Mouse (Mus musculus) heart, postnatal 36 days (tissue): Measurements from ENCODE around the gene 4930590J08Rik. TPM values are rescaled to one million over a fixed set of nuclear protein-coding genes. Genes with fewer than 3 reads are reported as not detected.
A peak's percentile ranks its signal among the peaks of the same experiment; 100 is the strongest.
"Not testable (repeated sequence)": the region's sequence is repeated elsewhere in the genome, so short reads cannot be mapped to it uniquely, and the experiment has no call there.

Source experiments
- DNase-seq, 2 experiments: peaks; one replicate each; pipeline ENCODE4 v3.0.0; 2021 to 2022
- intact Hi-C: fragments of 180-260 bp; cut with DNase I; formaldehyde crosslinking; loops from one replicate; pipeline ENCODE4 v1.15.1; 2025
- total RNA-seq, 2 experiments: library from RNA; stranded (reverse); gene quantifications; 2 replicates each; pipeline ENCODE4 v1.2.3; 2021

The 4930590J08Rik gene
- total RNA-seq, result under 1 TPM; 0.27 to 0.50 TPM

DNA sequence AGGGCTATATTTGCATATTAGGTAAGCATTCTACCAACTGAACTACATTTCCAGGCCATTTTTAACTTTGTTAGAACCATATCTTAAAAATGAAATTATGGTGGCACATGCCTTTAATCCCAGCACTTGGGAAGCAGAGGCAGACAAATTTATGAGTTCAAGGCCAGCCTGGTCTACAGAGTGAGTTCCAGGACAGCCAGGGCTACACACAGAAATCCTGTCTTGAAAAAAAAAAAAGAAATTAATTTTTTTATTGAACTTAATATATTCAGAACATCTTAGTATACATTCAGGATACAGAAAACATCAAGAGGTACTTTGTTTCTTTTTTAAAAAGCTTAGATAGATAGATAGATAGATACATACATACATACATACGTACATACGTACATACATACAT lies at the start of gene 4930590J08Rik:
Gene 4930590J08Rik (plus strand): TSS at position 301 of the 400 bp plus-strand sequence.
- intact Hi-C loops, result loop anchor here (5.0 kb wide), 2 partner anchors 55 to 90 kb away; no protein-coding TSS in a partner anchor
- DNase-seq, result not testable (repeated sequence)

DNA sequence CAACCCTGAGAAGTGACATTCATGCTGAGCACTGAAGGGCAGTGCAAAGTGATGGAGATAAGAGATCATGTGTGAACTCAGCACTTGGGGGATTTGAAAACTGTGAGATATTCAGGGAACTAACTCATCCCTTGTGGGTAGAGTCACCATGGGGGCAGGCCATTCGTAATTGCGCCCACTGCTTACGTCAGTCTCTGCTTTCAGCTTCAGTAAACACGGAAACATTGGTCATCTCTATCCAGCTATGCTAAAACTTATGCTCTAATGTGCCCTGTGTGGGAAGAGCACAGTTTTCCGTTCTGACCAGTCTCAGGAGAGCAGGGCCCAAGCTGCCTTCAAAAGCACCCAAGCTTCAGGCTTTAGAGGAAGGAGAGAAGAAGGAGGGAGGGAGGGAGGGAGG lies 44.3 kb upstream of the 4930590J08Rik start:
- intact Hi-C loops, result no loop called here
- DNase-seq, result no peak

DNA sequence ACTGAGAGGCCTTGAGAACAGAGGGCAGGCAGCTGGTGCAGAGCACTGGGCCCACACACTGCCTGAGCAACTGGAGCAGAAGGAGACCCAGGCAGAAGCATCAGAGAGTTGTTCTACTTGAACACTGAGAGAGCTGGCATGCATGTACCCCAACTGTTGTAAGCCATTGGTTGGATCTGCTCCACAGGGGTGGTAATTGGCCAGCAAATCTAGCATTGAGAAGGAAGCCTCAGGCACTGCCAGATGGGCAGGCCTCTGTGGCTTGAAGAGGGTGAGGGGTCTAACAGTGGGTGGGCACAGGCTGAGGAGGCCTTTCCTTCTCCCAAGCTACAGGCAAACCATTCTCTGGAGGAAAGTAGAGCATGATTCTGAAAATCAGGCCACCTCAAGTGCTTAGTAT lies 39.8 kb upstream of the 4930590J08Rik start:
- intact Hi-C loops, result no loop called here
- DNase-seq, result no peak

DNA sequence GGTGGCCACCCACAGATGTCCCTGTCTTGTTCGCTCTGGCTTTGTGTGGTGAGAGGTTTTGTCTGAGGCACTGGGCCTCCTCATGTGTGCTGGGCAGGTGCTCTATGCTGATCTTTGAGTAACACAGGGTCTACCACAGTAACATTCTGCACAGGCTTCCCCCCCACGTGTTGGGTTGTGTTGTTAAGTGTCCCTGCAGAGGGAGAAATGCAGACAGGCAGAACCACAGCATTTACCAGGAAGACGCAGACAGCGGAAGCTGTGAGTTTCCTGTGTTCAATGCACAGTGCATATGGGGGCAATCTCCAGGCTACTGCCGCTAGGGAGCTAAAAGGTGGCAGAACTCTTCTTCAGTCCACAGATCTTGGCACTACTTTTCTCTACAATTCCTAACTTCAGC lies 38.0 kb upstream of the 4930590J08Rik start:
- DNase-seq, result no peak
- intact Hi-C loops, result no loop called here

- intact Hi-C loops, result no loop called here
- DNase-seq, result no peak
These were observed 37.0 kb upstream of the 4930590J08Rik start for GRCm38 (mm10) chr6:91865601-91866000.

DNA sequence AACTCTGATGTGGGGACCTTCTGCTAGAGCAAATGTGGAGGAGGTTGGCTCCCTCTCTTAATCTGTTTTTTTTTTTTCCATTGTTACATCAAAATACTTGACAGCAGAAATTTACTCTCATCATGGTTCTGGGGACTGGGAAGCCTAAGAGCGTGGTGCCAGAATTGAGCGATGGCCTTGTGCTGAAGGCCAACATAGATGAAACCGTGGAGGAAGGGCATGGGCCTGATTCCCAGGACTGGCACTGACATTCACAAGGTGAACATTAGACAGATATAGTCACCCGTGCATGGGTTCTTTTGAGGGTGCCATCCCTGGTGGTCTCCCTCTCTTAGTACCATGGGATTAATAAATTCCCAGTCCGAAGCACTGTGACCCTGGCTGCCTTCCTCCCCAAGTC lies 34.5 kb upstream of the 4930590J08Rik start:
- no peak for DNase-seq
- intact Hi-C loops, result no loop called here

GRCm38 (mm10) chr6:91872781-91873180 lies 29.8 kb upstream of the 4930590J08Rik start:
- intact Hi-C loops, result no loop called here
- no peak for DNase-seq

DNA sequence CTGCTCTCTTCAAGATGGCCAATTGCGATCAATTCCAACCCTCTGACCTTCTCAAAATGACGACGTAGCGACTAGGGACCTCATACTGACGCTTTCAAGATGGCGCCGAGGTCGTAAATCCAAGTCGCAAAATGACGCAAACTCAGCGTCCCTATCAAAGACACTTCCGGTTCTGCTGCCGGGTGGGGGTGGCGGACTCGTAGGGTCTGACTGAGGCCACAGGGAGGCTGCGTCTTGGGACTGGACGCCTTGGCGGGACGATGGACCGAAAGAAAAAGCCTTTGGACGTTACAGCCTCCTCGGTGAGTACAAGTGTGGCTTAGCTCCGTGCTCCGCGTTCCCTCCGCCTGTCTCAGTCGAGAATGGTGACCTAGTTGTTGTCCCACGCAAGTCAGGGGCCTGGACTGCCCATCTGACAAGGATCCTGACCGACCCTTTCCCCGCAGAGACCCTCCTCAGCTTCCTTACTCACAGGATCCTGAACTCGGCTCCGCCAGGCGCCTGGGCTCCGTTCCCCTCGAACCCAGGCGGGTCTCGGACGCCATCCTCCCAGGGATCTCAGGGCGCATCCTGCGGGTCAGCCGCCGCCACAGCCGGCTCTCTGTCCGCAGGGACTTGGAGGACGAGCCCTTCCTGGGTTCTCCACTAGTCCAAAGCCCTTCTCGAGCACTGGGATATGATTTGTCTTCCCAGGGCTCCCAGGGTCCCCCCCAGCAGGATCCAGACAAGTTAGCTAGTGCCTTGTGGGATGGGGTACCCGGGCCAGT lies 24.5 kb upstream of the 4930590J08Rik start, which contains the start of gene Ccdc174:
Gene Ccdc174 (plus strand): TSS at position 169 of the 767 bp plus-strand sequence.
- DNase-seq, result peak; percentile 87 to 91
- intact Hi-C loops, result loop anchor here (5.0 kb wide), 1 partner anchor 361 kb away; the partner anchor contains the start of genes Lsm3 and Xpc

GRCm38 (mm10) chr6:91883859-91884258 lies 18.8 kb upstream of the 4930590J08Rik start:
- no peak for DNase-seq
- intact Hi-C loops, result no loop called here

- intact Hi-C loops, result no loop called here
- no peak for DNase-seq
These were observed 13.2 kb upstream of the 4930590J08Rik start for GRCm38 (mm10) chr6:91889255-91889906.

- intact Hi-C loops, result loop anchor here (10.0 kb wide), 1 partner anchor 264 kb away; no protein-coding TSS in a partner anchor
- no peak for DNase-seq
These were observed 12.0 kb upstream of the 4930590J08Rik start for GRCm38 (mm10) chr6:91890615-91891014.

- intact Hi-C loops, result loop anchor here (10.0 kb wide), 1 partner anchor 263 kb away; no protein-coding TSS in a partner anchor
- DNase-seq, result no peak
These were observed 10.8 kb upstream of the 4930590J08Rik start for GRCm38 (mm10) chr6:91891776-91892175.

DNA sequence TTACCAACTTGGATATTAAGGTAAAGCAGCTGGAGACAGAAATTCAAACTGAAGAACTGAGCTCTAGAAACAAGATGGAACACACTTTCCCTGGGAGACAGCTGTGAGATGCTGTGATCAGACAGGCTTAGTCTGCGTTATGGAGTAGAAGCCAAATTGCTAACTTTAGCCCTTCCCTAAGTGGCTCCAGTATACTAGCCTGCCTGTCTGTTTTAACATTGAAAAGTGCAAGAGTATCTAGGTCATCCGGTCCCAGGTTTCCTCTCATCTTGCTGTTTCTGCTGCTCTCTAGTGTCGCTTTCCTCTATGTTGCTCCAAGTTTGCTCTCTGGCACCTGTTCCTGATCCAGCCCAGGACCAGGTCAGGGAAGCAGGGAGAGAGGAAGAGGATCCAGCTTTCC lies 5.8 kb upstream of the 4930590J08Rik start:
- DNase-seq, result no peak
- intact Hi-C loops, result loop anchor here (10.0 kb wide), 1 partner anchor 258 kb away; no protein-coding TSS in a partner anchor

DNA sequence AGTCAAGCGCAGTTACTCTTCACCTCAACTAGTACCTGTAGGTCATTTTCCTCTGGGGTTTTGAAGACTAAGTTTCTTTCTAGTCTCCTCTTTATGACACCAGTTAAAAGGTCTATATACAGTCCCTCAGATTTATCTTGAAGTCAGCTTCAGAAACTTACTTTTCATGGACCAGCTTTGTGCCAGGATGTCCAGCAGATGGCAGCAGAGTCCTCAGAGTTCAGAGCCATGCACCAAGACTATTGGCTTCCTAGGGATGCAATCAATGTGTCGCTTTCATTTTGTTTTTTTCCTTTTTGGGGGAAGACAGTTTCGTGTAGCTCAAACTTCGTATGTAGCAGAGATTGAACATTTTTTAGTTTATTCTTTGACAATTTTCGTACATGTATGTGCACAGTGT lies 1.1 kb upstream of the 4930590J08Rik start:
- intact Hi-C loops, result loop anchor here (1.0 to 5.0 kb wide), 4 partner anchors 56 to 368 kb away; no protein-coding TSS in a partner anchor
- DNase-seq, result peak; percentile 71 to 84

DNA sequence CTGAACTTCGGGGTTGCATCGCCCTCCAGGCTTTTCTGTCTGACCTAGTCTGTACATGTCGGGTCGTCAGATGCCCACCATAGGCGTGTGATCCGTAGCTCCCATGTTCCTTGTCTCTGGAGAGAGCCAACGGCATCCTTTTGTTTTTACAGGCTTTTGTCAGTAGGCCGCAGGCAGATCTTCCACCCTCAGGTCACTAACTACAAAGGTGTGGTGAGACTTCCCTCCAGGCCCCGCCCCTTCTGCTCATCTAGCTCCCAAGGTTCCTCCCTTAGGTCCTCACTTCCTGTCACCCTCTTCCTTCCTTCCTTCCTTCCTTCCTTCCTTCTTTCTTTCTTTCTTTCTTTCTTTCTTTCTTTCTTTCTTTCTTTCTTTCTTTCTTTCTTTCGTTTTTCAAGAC lies 11.4 kb downstream of the 4930590J08Rik start:
- DNase-seq, result no peak
- intact Hi-C loops, result no loop called here

DNA sequence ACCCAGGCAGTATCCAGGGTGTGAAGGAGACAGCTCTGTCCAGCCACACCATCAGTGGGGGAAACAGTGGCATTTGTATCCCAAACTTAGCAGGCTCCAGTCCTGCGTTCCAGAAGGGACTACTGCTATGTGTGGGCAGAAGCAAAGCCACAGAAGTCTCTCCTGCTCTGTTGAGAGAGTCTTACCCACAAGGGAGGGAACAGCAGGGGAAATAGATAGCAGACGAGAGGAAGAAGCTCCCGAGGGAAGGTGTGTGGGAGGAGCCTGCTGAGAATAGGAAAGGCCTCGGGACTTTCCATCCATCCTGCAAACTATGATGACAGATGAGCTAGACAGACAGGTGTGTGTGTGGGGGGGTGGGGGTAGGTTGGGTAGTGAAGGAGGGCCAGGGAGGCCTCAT lies 14.7 kb downstream of the 4930590J08Rik start:
- intact Hi-C loops, result no loop called here
- DNase-seq, result no peak

GRCm38 (mm10) chr6:91917716-91918115 lies 15.1 kb downstream of the 4930590J08Rik start:
- DNase-seq, result no peak
- intact Hi-C loops, result no loop called here

GRCm38 (mm10) chr6:91931231-91931630 lies 28.6 kb downstream of the 4930590J08Rik start:
- no peak for DNase-seq
- intact Hi-C loops, result no loop called here

- intact Hi-C loops, result no loop called here
- no peak for DNase-seq
These were observed 35.9 kb downstream of the 4930590J08Rik start for GRCm38 (mm10) chr6:91938491-91938890.

DNA sequence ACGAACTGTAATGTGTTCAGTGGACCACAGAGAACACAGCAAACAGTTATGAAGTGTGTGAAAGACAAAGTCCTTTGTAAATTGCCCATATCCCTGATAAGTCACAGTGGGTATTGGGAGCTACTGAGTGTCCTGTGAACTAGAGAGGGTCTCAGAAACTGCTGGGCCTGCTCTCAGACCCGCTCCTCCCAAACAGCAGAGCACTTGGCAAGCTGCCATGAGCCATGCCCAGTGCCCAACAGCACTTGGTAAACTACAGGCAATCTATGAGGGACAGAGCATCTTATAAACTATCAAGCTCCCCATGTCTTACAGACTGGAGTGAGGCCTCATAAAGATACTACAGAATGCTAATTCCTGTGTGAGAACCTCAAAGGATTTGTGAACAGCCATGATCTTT lies 45.8 kb downstream of the 4930590J08Rik start:
- no peak for DNase-seq
- intact Hi-C loops, result no loop called here

GRCm38 (mm10) chr6:91958015-91958414 lies 55.4 kb downstream of the 4930590J08Rik start:
- DNase-seq, result not testable (repeated sequence)

More at GRCm38 (mm10) chr6:91958015-91958414, 55.4 kb downstream of the 4930590J08Rik start:
- intact Hi-C loops, result loop anchor here (5.0 kb wide), 1 partner anchor 56 kb away; the partner anchor contains the start of gene 4930590J08Rik
